Mouse (Mus musculus): ENCODE results near the gene Sphk2. TPM values are rescaled to one million over a fixed set of nuclear protein-coding genes. Genes with fewer than 3 reads are reported as not detected.

Gene Sphk2
- polyA plus RNA-seq, 1 experiment from 2014 or later = 36.0 TPM

DNA sequence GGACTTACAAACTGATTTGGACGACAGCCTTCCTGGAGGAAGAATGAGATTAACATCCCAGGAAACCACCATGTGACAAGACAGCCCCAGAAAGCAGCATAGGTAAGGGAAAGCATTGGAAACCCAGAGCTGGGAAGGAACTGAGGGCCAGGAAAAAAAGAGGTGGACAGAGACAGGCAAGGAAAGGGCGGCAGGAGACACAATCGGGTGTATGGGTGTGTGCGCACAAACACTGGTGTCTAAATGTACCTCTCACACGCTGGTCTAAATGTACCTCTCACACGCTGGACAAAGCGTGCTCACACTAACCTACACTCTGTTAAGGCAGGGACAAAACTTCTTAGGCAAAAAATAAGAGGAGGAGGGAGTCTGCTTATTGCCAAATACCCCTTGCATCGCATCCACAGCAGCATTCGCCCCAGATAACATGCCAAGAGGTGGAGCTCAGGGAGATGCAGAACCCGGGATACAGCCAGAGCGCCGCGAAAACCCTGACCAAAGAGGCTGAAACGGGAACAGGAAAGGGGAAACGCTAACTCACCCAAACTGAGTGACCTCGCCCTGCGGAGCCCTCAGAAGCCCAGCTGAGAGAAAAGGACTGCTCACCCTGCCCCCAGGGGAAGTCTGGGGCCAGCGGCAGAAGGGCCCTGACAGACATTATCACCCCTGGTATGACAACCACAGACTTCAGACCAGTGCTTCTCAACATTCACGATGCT, 1.9 kb downstream of the Sphk2 start:
- 82% methylated on average over 19 of the region's 19 CpGs for WGBS
- ATAC-seq (ENCODE audit: low FRiP score, low read depth) = no peak
- Histone ChIP-seq H3K36me3 (peaks cover 46% of the 10 kb centered on the region), H3K27ac (peak overlapping the region; percentile 52; the same call in 1 of the 2 replicates), H3K4me3 (peak overlapping the region; percentile 94), H3K4me2 (replicated peaks) (peak overlapping the region; percentile 94), H3K4me1 (peaks cover 49% of the 10 kb centered on the region), H3K9me3 (no peaks in the 10 kb centered on the region), H3K27me3 (no peaks in the 10 kb centered on the region), H3K9ac (peak overlapping the region; percentile 19; the same call in 1 of the 2 replicates)

DNA sequence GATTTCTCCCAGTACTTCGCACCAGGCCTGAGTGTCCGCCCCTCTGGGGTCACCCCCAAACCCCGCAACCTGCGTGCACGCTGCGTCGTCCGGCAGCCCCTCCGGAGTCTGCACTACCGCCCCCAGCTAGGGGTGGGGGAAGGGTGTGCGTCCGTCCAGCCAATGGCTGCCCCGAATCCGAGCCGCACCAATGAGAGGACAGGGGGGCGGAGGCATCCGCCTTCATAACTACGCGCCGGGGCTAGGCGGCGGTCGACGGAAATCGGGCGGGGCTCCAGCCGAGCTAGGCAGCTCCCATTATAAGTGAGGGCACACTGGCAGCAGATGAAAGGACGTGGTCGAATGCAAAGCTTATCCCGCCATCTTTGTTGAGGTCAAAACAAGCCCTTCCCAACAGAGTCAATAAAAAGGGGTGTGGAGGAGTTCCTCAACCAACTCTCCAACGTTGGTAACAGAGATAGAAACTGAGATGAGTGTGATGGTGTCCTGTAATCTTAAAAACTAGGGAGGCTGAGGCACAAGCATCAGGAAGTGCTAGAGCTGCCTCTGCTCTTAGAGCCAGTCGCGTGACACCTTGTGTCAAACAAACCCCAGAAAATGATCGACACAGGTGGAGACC, 2.6 kb downstream of the Sphk2 start, which contains the start of gene Rpl18:
Gene Rpl18, plus strand, starts transcription at position 368 of the 619 bp plus-strand sequence.
- H3K9me3 ChIP-seq = no peaks in the 10 kb centered on the region
- 7% methylated on average over 34 of the region's 34 CpGs for WGBS
- peak within 1 kb of the TSS; percentile 52; the same call in 1 of the 2 replicates for H3K27ac ChIP-seq
- H3K27me3 ChIP-seq = no peaks in the 10 kb centered on the region
- H3K9ac ChIP-seq = peak within 1 kb of the TSS; percentile 78
- H3K4me1 ChIP-seq = peaks cover 44% of the 10 kb centered on the region
- peaks cover 46% of the 10 kb centered on the region for H3K36me3 ChIP-seq
- peak; percentile 92 for ATAC-seq (ENCODE audit: low FRiP score, low read depth)
- peak within 1 kb of the TSS; percentile 94 for H3K4me2 ChIP-seq (replicated peaks)
- peak within 1 kb of the TSS; percentile 94 for H3K4me3 ChIP-seq

DNA sequence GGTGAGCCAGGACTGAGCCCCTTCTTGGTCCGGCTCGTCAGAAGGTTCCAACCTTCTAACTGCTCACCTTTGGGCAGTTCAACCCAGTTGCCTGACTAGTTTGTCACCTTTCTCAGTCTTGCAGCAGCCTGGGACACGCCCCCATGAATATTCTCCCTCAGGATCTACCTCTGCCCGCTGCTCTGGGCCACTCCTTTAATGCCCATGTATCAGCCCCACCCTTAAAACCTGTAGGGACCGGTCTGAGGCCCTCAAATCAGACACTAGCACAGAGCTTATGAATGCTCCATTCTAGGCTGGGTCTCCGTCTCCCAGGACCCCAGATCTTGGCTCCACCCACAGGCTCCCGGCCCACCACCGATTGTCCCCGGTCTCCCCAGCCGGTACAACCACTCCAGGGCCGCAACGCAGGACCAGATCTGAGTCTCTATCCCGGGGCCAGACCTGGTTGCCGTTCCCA, 3.1 kb downstream of the Sphk2 start:
- Histone ChIP-seq H3K9me3 (no peaks in the 10 kb centered on the region), H3K9ac (peak overlapping the region; percentile 78), H3K36me3 (peaks cover 46% of the 10 kb centered on the region), H3K27me3 (no peaks in the 10 kb centered on the region), H3K4me2 (replicated peaks) (peak overlapping the region; percentile 94), H3K27ac (peak overlapping the region; percentile 52; the same call in 1 of the 2 replicates), H3K4me3 (peak overlapping the region; percentile 94), H3K4me1 (peaks cover 42% of the 10 kb centered on the region)
- ATAC-seq (ENCODE audit: low FRiP score, low read depth) = peak; percentile 38
- 8% methylated on average over 14 of the region's 14 CpGs for WGBS

GRCm38 (mm10) chr7:45713881-45714520, 3.8 kb downstream of the Sphk2 start:
- H3K4me1 ChIP-seq = peaks cover 42% of the 10 kb centered on the region
- H3K36me3 ChIP-seq = peaks cover 44% of the 10 kb centered on the region
- no peaks in the 10 kb centered on the region for H3K27me3 ChIP-seq
- ATAC-seq (ENCODE audit: low FRiP score, low read depth) = no peak
- peak overlapping the region; percentile 78 for H3K9ac ChIP-seq
- peak overlapping the region; percentile 94 for H3K4me3 ChIP-seq
- no peaks in the 10 kb centered on the region for H3K9me3 ChIP-seq
- H3K27ac ChIP-seq = no peak overlapping the region
- 84% methylated on average over 6 of the region's 6 CpGs for WGBS
- peak overlapping the region; percentile 94 for H3K4me2 ChIP-seq (replicated peaks)

- peaks cover 44% of the 10 kb centered on the region for H3K36me3 ChIP-seq
- H3K4me2 ChIP-seq (replicated peaks) = no peak overlapping the region
- H3K4me3 ChIP-seq = no peak overlapping the region
- no peaks in the 10 kb centered on the region for H3K27me3 ChIP-seq
- 91% methylated on average over 16 of the region's 16 CpGs for WGBS
- H3K9me3 ChIP-seq = no peaks in the 10 kb centered on the region
- H3K27ac ChIP-seq = no peak overlapping the region
- ATAC-seq (ENCODE audit: low FRiP score, low read depth) = no peak
- H3K9ac ChIP-seq = no peak overlapping the region
- peaks cover 45% of the 10 kb centered on the region for H3K4me1 ChIP-seq
These were observed 4.4 kb downstream of the Sphk2 start for GRCm38 (mm10) chr7:45713396-45713795.

GRCm38 (mm10) chr7:45712022-45712757, 5.6 kb downstream of the Sphk2 start:
- H3K36me3 ChIP-seq = peaks cover 44% of the 10 kb centered on the region
- peaks cover 56% of the 10 kb centered on the region for H3K4me1 ChIP-seq
- H3K27ac ChIP-seq = no peak overlapping the region
- no peak overlapping the region for H3K4me3 ChIP-seq
- no peaks in the 10 kb centered on the region for H3K27me3 ChIP-seq
- H3K9ac ChIP-seq = no peak overlapping the region
- no peaks in the 10 kb centered on the region for H3K9me3 ChIP-seq
- no peak overlapping the region for H3K4me2 ChIP-seq (replicated peaks)
- 86% methylated on average over 21 of the region's 21 CpGs for WGBS
- ATAC-seq (ENCODE audit: low FRiP score, low read depth) = no peak

- Histone ChIP-seq H3K4me2 (replicated peaks) (no peak overlapping the region), H3K4me1 (peaks cover 55% of the 10 kb centered on the region), H3K27me3 (no peaks in the 10 kb centered on the region), H3K9me3 (no peaks in the 10 kb centered on the region), H3K27ac (no peak overlapping the region), H3K9ac (no peak overlapping the region), H3K36me3 (peaks cover 44% of the 10 kb centered on the region), H3K4me3 (no peak overlapping the region)
- WGBS = 91% methylated on average over 24 of the region's 24 CpGs
- ATAC-seq (ENCODE audit: low FRiP score, low read depth) = no peak
These were observed 6.3 kb downstream of the Sphk2 start for GRCm38 (mm10) chr7:45711316-45712021.

DNA sequence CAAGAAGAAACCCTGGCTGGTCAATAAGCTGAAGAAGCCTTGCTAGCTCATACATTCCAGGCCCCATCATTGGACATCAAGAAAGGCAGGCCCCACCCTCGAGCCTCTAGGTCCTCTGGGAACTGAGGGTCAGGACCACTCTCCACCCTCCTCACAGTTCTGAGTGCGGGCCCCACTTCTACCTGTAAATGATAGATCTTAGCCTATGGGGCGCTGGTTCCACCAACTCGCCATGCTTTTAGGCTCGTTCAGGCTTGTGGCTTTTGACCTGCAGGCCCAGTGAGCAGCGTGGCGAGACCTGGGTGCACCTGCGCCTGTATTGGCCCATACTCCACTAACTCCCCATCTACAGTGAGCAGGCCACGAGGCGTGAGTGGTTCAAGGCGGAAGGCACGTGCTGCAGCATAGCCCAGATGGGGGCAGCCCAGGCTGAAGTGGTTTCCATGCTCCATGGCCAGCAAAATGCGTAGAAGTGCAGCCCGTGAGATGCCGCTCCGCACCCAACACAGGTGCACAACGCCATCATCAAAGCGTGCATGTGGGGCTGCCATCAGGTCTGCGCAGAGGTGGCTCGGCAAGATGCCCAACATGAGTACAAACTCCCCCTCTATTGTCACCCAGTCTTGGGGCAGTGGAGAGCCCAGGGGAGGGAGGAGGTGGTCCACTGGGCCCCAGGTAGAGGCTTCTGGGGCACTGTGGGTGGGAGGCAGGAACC, 7.2 kb downstream of the Sphk2 start:
- Histone ChIP-seq H3K4me2 (replicated peaks) (no peak overlapping the region), H3K4me1 (peaks cover 55% of the 10 kb centered on the region), H3K27me3 (no peaks in the 10 kb centered on the region), H3K27ac (no peak overlapping the region), H3K36me3 (peaks cover 44% of the 10 kb centered on the region), H3K9me3 (no peaks in the 10 kb centered on the region), H3K9ac (no peak overlapping the region), H3K4me3 (no peak overlapping the region)
- 93% methylated on average over 20 of the region's 20 CpGs for WGBS
- ATAC-seq (ENCODE audit: low FRiP score, low read depth) = no peak

DNA sequence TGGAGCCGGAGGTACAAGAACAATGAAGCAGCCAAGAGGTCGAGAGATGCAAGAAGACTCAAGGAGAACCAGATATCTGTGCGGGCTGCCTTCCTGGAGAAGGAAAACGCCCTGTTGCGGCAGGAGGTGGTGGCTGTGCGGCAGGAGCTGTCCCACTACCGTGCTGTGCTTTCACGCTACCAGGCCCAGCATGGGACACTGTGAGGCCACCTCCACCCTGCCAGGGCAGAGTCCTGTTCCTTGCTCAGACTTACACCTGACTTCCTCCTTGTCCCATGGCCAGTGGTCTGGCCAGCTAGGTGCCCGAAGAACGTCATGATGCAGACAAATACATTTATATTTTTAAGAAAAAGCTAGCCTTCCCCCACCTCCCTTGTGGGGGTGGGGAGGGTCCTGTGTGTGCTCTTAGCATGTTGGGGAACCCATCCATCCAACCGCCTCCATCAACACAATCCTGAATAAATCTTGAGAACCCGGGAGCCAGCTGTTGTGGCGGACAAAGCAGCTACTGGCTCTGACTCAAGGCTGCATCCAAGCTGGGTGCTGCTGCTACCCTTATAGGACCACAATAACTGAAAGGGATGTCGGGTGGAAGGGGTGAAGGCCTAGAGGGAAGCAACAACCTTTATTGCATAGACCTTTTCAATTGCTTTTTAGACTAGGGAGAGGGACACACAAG, 8.0 kb downstream of the Sphk2 start:
- H3K4me3 ChIP-seq = no peak overlapping the region
- 0 out of 2 replicates have a peak overlapping the region, but pooled peaks have one; percentile 10 for H3K9ac ChIP-seq
- WGBS = 80% methylated on average over 14 of the region's 14 CpGs
- no peaks in the 10 kb centered on the region for H3K9me3 ChIP-seq
- H3K27me3 ChIP-seq = no peaks in the 10 kb centered on the region
- ATAC-seq (ENCODE audit: low FRiP score, low read depth) = no peak
- no peak overlapping the region for H3K27ac ChIP-seq
- H3K4me1 ChIP-seq = peaks cover 57% of the 10 kb centered on the region
- no peak overlapping the region for H3K4me2 ChIP-seq (replicated peaks)
- peaks cover 44% of the 10 kb centered on the region for H3K36me3 ChIP-seq

- Histone ChIP-seq H3K9ac (0 out of 2 replicates have a peak overlapping the region, but pooled peaks have one; percentile 25), H3K4me3 (no peak overlapping the region), H3K27me3 (no peaks in the 10 kb centered on the region), H3K4me2 (replicated peaks) (peak overlapping the region; percentile 99; the same call in 1 of the 2 replicates), H3K4me1 (peaks cover 51% of the 10 kb centered on the region), H3K9me3 (no peaks in the 10 kb centered on the region), H3K27ac (no peak overlapping the region), H3K36me3 (peaks cover 44% of the 10 kb centered on the region)
- ATAC-seq (ENCODE audit: low FRiP score, low read depth) = no peak
- WGBS = 59% methylated on average over 6 of the region's 6 CpGs
These were observed 8.8 kb downstream of the Sphk2 start for GRCm38 (mm10) chr7:45709036-45709435.

All from limb, embryonic 13.5 days (tissue).